Mouse (Mus musculus) frontal cortex, postnatal 25 days (tissue): ENCODE data around the gene Mrpl21.

Source experiments
- DNase-seq, 2 experiments: peaks; one replicate each; pipeline ENCODE4 v3.0.0; 2022; ENCODE audit warnings: low spot score in 2 of 2

Mrpl21 gene

GRCm38 (mm10) chr19:3297034-3297433 lies 14.3 kb downstream of the Mrpl21 start:
- DNase-seq: no peak

- no peak for DNase-seq
Observed at GRCm38 (mm10) chr19:3297775-3298174, 15.1 kb downstream of the Mrpl21 start.

GRCm38 (mm10) chr19:3304017-3304416 lies 21.3 kb downstream of the Mrpl21 start:
- DNase-seq: no peak

GRCm38 (mm10) chr19:3307175-3307949 lies 24.7 kb downstream of the Mrpl21 start:
- no peak for DNase-seq

GRCm38 (mm10) chr19:3319341-3319740 lies 36.6 kb downstream of the Mrpl21 start:
- no peak for DNase-seq

- no peak for DNase-seq
Observed at GRCm38 (mm10) chr19:3320086-3320485, 37.4 kb downstream of the Mrpl21 start.

DNA sequence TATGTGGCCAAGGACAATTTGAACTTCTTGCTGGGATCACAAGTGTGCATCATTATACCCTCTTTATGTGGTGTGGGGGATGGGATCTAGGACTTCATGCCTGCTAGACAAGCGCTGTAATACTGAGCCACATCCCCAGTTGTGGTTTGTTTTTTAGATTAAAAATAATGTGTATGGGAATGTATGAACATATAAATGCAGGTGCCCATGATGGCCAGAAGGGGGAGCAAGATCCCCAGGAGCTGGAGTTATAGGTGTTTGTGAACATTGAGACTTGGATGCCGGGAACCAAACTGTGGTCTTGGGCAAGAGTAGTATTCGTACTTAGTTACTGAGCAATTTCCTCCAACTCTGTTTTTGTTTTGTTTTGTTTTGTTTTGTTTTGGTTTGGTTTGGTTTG lies 38.1 kb downstream of the Mrpl21 start:
- no peak for DNase-seq

GRCm38 (mm10) chr19:3321617-3322016 lies 38.9 kb downstream of the Mrpl21 start:
- DNase-seq: no peak

DNA sequence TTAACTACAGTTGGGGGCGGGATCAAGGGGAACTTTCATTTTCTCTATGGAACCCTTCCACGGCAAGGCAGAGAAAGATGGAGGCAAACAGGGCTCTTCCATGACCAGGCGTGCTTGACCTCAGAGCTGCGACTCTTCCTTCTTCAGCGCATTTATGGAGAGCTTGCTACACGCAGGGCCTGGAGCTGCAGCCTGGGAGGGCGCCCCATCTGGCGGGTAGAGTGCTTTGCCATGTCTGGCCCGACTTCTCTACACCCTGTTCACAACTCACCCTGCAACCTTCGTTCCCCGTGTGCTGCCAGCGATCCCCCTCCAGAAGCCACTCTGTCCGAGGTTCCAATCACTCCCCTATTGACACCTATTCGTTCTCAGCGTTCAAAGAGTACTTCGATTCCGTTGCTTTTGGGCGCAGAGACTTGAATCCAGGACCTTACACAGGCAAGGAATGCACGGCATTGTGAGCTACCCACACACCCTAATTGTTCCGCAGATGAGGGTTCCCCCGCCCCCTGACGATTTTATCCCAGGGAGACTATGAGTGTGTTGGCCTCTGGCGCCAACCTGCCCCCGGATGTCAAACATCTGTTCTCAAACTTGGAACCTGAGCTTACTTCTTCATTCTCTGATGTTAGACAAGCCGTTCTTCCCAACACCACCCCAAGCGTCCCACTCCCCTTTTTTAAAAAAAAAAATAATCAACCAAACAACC lies 39.7 kb downstream of the Mrpl21 start, which contains the start of gene Cpt1a:
Cpt1a (plus strand) TSS at position 74 of the 709 bp plus-strand sequence.
- DNase-seq: no peak

DNA sequence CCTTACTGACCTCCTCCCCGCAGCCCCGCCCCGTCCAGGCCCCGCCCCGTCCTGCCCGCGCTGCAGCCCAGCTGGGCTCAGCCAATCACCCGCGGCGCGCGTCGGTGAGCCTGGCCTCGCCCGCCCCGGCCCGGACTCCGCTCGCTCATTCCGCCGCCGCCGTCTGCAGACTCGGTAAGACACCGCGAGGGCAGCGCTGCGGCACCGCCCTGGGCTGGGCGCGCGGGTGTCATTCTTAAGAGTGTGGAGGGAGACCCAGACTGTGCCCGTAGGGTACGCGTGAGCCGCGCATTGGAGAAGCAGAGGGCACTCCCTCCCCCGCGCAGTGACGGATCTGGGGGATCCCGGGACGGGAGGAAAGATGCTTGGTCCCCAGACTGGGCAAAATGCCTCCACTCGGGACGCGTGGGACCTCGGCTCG lies 40.5 kb downstream of the Mrpl21 start:
- DNase-seq: peak; percentile 29 to 45

GRCm38 (mm10) chr19:3323753-3324270 lies 41.1 kb downstream of the Mrpl21 start:
- peak in 1 of 2 experiments; percentile 15 for DNase-seq

DNA sequence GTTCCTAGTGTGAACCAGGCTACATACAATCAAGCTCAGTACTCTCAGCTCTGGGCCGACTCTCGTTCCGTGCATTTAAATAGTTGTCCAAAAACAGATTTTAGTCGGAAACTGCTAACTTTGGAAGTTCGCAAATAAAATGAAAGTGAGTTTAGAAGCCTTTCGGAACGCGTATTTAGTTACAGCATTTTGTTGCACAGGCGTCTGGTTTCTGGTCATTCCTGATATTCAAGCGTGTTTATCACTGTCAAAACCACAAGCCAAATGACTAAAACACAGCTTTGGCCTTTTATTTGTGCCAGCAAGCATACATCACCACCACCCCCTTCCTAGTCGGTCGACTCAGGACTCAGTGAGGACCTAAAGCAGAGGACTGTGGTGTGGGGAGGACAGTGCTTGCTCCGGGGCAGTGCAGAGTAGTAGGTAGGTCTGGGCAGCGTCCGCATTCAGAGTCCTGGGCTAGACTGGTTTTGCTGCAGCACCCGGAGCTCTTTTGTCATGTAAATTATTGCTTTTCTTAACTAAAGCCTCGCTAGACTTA lies 41.6 kb downstream of the Mrpl21 start:
- no peak for DNase-seq

GRCm38 (mm10) chr19:3324931-3325711 lies 42.4 kb downstream of the Mrpl21 start:
- DNase-seq: peak; percentile 37 to 39

- DNase-seq: no peak
Observed at GRCm38 (mm10) chr19:3325771-3326478, 43.2 kb downstream of the Mrpl21 start.

DNA sequence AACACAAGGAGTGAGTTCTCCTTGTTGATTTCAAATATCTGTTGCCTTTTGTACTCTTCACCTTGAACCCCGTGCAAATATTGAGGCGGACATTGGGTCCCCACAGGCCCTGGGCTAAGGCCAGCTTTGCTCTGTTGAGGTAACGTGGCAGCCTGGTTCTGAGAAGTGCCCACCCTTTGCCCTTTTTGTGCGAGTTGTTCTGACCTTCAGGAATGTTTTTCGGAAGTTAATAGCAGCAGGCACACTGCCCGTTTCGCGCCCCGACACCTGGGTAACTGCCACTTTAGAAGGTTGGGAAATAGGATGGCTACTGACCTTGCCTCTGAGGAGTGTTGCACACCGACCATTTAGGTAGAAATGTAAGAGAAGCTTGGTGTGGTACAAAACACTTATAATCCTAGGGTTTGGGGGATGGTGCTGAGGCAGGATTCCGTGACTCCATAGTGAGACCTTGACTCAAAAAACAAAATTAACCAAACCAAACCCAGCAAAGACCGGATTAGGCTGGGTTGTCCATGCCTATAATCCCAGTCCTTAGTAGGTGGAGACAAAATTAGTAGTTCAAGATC lies 43.9 kb downstream of the Mrpl21 start:
- no peak for DNase-seq

DNA sequence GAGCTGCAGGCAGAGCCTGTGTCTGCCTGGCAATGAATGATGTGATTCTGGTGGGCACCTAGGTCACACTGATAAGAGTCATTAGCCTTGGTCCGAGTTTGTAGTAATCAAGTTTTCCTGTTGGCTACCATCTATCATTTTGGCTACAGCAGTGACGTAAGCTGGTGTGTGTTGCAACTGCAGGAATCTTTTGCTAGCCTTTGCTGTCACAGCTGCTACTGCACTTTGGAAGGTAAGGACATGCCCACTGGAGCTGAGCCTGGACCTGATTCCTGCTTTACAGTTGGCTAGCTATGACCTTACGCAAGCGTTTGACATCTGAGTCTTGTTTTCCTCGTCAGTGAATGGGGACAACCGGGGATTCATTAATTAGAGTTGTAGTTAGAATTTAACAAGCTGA lies 50.5 kb downstream of the Mrpl21 start:
- DNase-seq: no peak

DNA sequence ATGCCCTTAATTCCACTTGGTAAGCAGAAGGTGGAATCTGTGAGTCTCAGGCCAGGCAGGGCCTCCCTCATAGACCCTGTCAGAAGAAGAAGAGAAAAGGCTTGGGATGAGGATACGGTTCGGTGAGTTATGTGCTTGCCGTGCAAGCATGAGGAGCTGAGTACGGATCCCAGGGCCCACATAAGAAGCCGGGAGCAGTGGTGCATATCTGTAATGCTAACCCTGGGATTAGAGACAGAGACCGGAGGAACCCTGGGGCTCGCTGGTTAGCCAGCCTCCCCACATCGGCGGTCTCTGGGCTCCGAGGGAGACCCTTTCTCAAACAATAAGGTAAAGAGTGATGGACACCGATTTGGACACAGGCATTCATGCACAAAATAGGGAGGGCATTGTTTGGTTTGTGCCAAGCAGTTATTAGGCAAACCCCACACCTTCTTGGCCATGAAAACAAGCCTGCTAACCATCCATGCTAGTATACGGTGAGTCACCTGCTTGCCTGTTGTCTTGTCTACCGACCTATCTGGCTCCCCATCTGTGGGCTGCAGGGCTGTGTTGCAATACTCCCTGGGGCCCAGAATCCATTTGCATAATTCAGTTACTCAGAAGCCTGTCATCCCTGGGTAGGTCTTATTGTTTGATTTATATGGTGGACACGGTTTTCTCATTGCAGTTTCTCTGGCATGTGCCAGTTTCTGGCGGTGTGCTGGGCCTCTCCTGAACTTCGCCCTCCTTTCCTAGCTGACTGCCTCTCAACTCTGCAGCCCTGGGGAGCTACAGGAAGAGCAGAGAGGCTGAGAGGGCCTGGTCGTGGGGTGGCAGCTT lies 51.2 kb downstream of the Mrpl21 start:
- DNase-seq: no peak

- no peak for DNase-seq
Observed at GRCm38 (mm10) chr19:3334550-3334949, 51.8 kb downstream of the Mrpl21 start.

- no peak for DNase-seq
Observed at GRCm38 (mm10) chr19:3335917-3336316, 53.2 kb downstream of the Mrpl21 start.
